ENCODE assay signal across 8 mouse cellular contexts in the genomic region with DNA sequence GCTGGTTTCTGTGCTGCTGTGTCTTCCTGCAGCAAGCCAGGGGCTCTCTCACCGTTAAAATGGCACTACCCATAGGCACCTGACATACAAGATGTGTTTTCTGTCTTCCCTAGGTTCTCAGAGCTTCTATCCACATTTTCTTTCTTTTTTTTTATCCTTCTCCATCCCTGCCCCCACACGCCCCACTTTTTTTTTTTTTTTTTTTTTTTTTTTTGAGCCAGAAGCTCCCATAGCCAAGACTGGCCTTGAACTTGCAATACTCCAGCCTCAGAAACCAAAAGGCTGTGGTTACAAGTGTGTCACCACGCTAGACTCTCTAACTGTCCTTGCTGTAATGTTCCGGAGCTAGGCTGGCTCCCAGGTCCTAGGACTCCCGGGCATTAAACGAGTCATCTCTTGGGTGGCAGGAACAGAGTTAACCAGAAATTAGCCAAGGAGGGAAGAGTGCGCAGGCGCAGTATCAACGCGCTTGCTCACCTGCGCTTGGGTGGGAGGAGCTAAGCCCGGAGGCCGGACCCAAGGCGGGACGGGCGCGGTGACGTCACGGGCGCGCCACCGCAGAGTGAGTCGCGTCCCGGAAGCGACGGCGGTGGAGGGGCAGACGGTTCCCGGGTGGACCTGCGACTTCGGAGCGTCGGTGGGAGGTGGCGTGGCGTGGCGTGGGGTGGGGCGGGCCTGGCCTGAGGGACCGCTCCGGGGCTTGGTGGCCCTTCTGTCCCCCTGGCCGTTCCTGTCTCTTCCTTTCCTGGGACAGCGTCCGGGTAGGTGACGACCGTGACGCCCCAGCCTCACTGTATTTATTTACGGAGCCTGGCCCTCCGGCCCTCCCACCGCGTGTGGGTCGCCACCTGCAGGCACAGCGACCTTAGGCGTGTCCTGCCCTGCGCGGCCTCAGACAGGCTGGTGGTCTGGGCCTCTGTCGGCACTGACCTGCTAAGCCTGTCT. TPM values are rescaled to one million over a fixed set of nuclear protein-coding genes. Genes with fewer than 3 reads are reported as not detected.
A peak's percentile ranks its signal among the peaks of the same experiment; 100 is the strongest.
DNase-seq lines count a peak whose midpoint lies in the region; ATAC-seq lines count a peak whose summit lies in the region.

No protein-coding gene starts in this region.

- no peaks in the 10 kb centered on the region for H3K9me3 ChIP-seq in heart, embryonic 14.5 days (ENCODE audit: control insufficient read depth, low read length)
- H3K9me3 ChIP-seq in liver, embryonic 13.5 days (replicated peaks): no peaks in the 10 kb centered on the region
- no peaks in the 10 kb centered on the region for H3K9me3 ChIP-seq in stomach, embryonic 16.5 days (replicated peaks; ENCODE audit: control insufficient read depth, low read length)

- 1% methylated on average over 51 of the region's 56 CpGs for WGBS in heart, embryonic 14.5 days
- 1% methylated on average over 55 of the region's 56 CpGs for WGBS in liver, embryonic 13.5 days (ENCODE audit: insufficient replicate concordance)
- 2% methylated on average over 49 of the region's 56 CpGs for WGBS in stomach, embryonic 16.5 days

- H3K27me3 ChIP-seq in heart, embryonic 14.5 days (ENCODE audit: control insufficient read depth, insufficient read depth, low read length): peaks cover 6% of the 10 kb centered on the region; the same call in 1 of the 2 replicates
- peaks cover 26% of the 10 kb centered on the region for H3K27me3 ChIP-seq in liver, embryonic 13.5 days
- no peaks in the 10 kb centered on the region for H3K27me3 ChIP-seq in stomach, embryonic 16.5 days (ENCODE audit: control insufficient read depth, insufficient read depth, low read length)

- H3K36me3 ChIP-seq in heart, embryonic 14.5 days (ENCODE audit: control insufficient read depth, insufficient read depth, low read length): no peaks in the 10 kb centered on the region
- H3K36me3 ChIP-seq in liver, embryonic 13.5 days: no peaks in the 10 kb centered on the region
- H3K36me3 ChIP-seq in stomach, embryonic 16.5 days (ENCODE audit: control insufficient read depth, insufficient read depth, low read length): no peaks in the 10 kb centered on the region

- H3K4me2 ChIP-seq in heart, embryonic 14.5 days (ENCODE audit: low read length): peak overlapping the region; percentile 95
- H3K4me2 ChIP-seq in liver, embryonic 13.5 days: peak overlapping the region; percentile 88
- peak overlapping the region; percentile 85 for H3K4me2 ChIP-seq in stomach, embryonic 16.5 days (ENCODE audit: low read depth, low read length)

- H3K4me3 ChIP-seq in brown adipose tissue, adult 24 weeks (ENCODE audit: insufficient read depth, low read depth, low read length): peak overlapping the region; percentile 83
- peak overlapping the region; percentile 63 to 90 for H3K4me3 ChIP-seq in heart, embryonic 14.5 days (ENCODE audit: control insufficient read depth in 1 of 2, insufficient read depth in 1 of 2, low read depth in 1 of 2, low read length in 2 of 2)
- peak overlapping the region; percentile 94 for H3K4me3 ChIP-seq in liver, embryonic 13.5 days (replicated peaks)
- peak overlapping the region; percentile 95 for H3K4me3 ChIP-seq in stomach, embryonic 16.5 days (replicated peaks; ENCODE audit: low read length)

- peak; percentile 91 for ATAC-seq in heart, embryonic 14.5 days (ENCODE audit: insufficient number of reproducible peaks, insufficient read depth, low FRiP score, low read depth)
- peak; percentile 91 for ATAC-seq in liver, embryonic 13.5 days (ENCODE audit: low read depth)
- ATAC-seq in stomach, embryonic 16.5 days (ENCODE audit: insufficient read depth, low FRiP score): peak; percentile 90

- peak; percentile 99 for DNase-seq in CD4-positive, CD25-positive, alpha-beta regulatory T cell, adult 2 months (ENCODE audit: low read depth, low spot score)
- peak; percentile 58 for DNase-seq in fat pad, adult 2 months (ENCODE audit: extremely low read depth, low read depth, low spot score)
- peak; percentile 97 for DNase-seq in kidney, postnatal 14 days
- DNase-seq in liver, embryonic 13.5 days: peak; percentile 95
- peak; percentile 88 for DNase-seq in neural tube, embryonic 10.5 days (ENCODE audit: extremely low spot score, low spot score)

- H3K4me1 ChIP-seq in brown adipose tissue, adult 24 weeks (ENCODE audit: control insufficient read depth, insufficient read depth, insufficient read length, low read length): peaks cover 6% of the 10 kb centered on the region
- H3K4me1 ChIP-seq in heart, embryonic 14.5 days (ENCODE audit: control insufficient read depth in 2 of 2, insufficient read depth in 2 of 2, low read length in 2 of 2): peaks cover 4 to 18% of the 10 kb centered on the region in 2 experiments
- H3K4me1 ChIP-seq in liver, embryonic 13.5 days (replicated peaks): peaks cover 51% of the 10 kb centered on the region
- H3K4me1 ChIP-seq in stomach, embryonic 16.5 days (ENCODE audit: control insufficient read depth, insufficient read depth, low read length): peaks cover 33% of the 10 kb centered on the region

- 0 out of 2 replicates have a peak overlapping the region, but pooled peaks have one; percentile 1 for H3K27ac ChIP-seq in brown adipose tissue, adult 24 weeks (replicated peaks; ENCODE audit: low read depth, low read length)
- peak overlapping the region in 1 of 2 experiments; percentile 57; a peak in 1 of 4 replicates for H3K27ac ChIP-seq in heart, embryonic 14.5 days (replicated peaks in 1 of 2; ENCODE audit: control insufficient read depth in 1 of 2, insufficient read depth in 1 of 2, low read depth in 2 of 2, low read length in 2 of 2)
- H3K27ac ChIP-seq in liver, embryonic 13.5 days: peak overlapping the region; percentile 73
- 0 out of 2 replicates have a peak overlapping the region, but pooled peaks have one; percentile 57 for H3K27ac ChIP-seq in stomach, embryonic 16.5 days (ENCODE audit: low read length)

- H3K9ac ChIP-seq in heart, embryonic 14.5 days (ENCODE audit: low read length): peak overlapping the region; percentile 93
- H3K9ac ChIP-seq in liver, embryonic 13.5 days: peak overlapping the region; percentile 93
- peak overlapping the region; percentile 92 for H3K9ac ChIP-seq in stomach, embryonic 16.5 days (ENCODE audit: low read length)

RNA-seq across cellular contexts. Expression of a gene that starts 6.5 kb away (rescaled TPM):
- polyA plus RNA-seq in brown adipose tissue, adult 24 weeks (2012; ENCODE audit: insufficient read depth, insufficient read length, missing spikeins): 11.3 and 12.7 TPM in 2 replicates
- 14.7 and 15.7 TPM in 2 replicates for polyA plus RNA-seq in heart, embryonic 14.5 days (2014; fragmentation: Nextera tagmentation; extraction: Ambion mirVana)
- 8.2 and 8.4 TPM in 2 replicates for polyA plus RNA-seq in liver, embryonic 13.5 days (2015; fragmentation: Nextera tagmentation; extraction: Ambion mirVana)
- polyA plus RNA-seq in stomach, embryonic 16.5 days (2015; fragmentation: Nextera tagmentation; extraction: Ambion mirVana): 23.8 and 24.5 TPM in 2 replicates

RNA-seq across cellular contexts. Expression of a gene that starts 23.1 kb away (rescaled TPM):
- 33.6 and 41.9 TPM in 2 replicates for polyA plus RNA-seq in brown adipose tissue, adult 24 weeks (2012; ENCODE audit: insufficient read depth, insufficient read length, missing spikeins)
- polyA plus RNA-seq in heart, embryonic 14.5 days (2014; fragmentation: Nextera tagmentation; extraction: Ambion mirVana): 17.8 and 25.0 TPM in 2 replicates
- 1.6 TPM in 2 replicates for polyA plus RNA-seq in liver, embryonic 13.5 days (2015; fragmentation: Nextera tagmentation; extraction: Ambion mirVana)
- 8.7 and 8.9 TPM in 2 replicates for polyA plus RNA-seq in stomach, embryonic 16.5 days (2015; fragmentation: Nextera tagmentation; extraction: Ambion mirVana)

RNA-seq across cellular contexts. Expression of a gene that starts 31.8 kb away (rescaled TPM):
- polyA plus RNA-seq in brown adipose tissue, adult 24 weeks (2012; ENCODE audit: insufficient read depth, insufficient read length, missing spikeins): 2.8 and 4.7 TPM in 2 replicates
- 4.3 and 4.4 TPM in 2 replicates for polyA plus RNA-seq in heart, embryonic 14.5 days (2014; fragmentation: Nextera tagmentation; extraction: Ambion mirVana)
- polyA plus RNA-seq in liver, embryonic 13.5 days (2015; fragmentation: Nextera tagmentation; extraction: Ambion mirVana): 0.21 and 0.98 TPM in 2 replicates
- 6.7 and 6.9 TPM in 2 replicates for polyA plus RNA-seq in stomach, embryonic 16.5 days (2015; fragmentation: Nextera tagmentation; extraction: Ambion mirVana)

RNA-seq across cellular contexts. Expression of a gene that starts 41.4 kb away (rescaled TPM):
- polyA plus RNA-seq in brown adipose tissue, adult 24 weeks (2012; ENCODE audit: insufficient read depth, insufficient read length, missing spikeins): 12.6 and 16.8 TPM in 2 replicates
- 36.0 and 38.2 TPM in 2 replicates for polyA plus RNA-seq in heart, embryonic 14.5 days (2014; fragmentation: Nextera tagmentation; extraction: Ambion mirVana)
- polyA plus RNA-seq in liver, embryonic 13.5 days (2015; fragmentation: Nextera tagmentation; extraction: Ambion mirVana): 15.6 and 15.8 TPM in 2 replicates
- 52.4 and 63.5 TPM in 2 replicates for polyA plus RNA-seq in stomach, embryonic 16.5 days (2015; fragmentation: Nextera tagmentation; extraction: Ambion mirVana)
